Mouse (Mus musculus) embryo, embryonic 11 days (tissue): ENCODE results near the gene Fgd5.
"Not testable (repeated sequence)": the region's sequence is repeated elsewhere in the genome, so short reads cannot be mapped to it uniquely, and the experiment has no call there.

ENCODE experiments used
- DNase-seq: peaks from one replicate; pipeline ENCODE4 v3.0.0-alpha.2; 2015

Fgd5 gene

GRCm38 (mm10) chr6:91978371-91979300, at the start of gene Fgd5:
Fgd5 (plus strand) TSS chr6:91978878.
- DNase-seq = peak; percentile 82

GRCm38 (mm10) chr6:91931231-91931630, 47.4 kb upstream of the Fgd5 start:
- DNase-seq = no peak

GRCm38 (mm10) chr6:91938491-91938890, 40.2 kb upstream of the Fgd5 start:
- DNase-seq = peak; percentile 27

- DNase-seq = no peak
Measured at GRCm38 (mm10) chr6:91948426-91948825, 30.3 kb upstream of the Fgd5 start.

- DNase-seq = not testable (repeated sequence)
Measured at GRCm38 (mm10) chr6:91958015-91958414, 20.7 kb upstream of the Fgd5 start.

GRCm38 (mm10) chr6:91960028-91960811, 18.5 kb upstream of the Fgd5 start:
- DNase-seq = peak; percentile 28

GRCm38 (mm10) chr6:91963429-91963828, 15.2 kb upstream of the Fgd5 start:
- peak; percentile 46 for DNase-seq

GRCm38 (mm10) chr6:91965060-91965459, 13.6 kb upstream of the Fgd5 start:
- DNase-seq = no peak

GRCm38 (mm10) chr6:91966006-91966405, 12.7 kb upstream of the Fgd5 start:
- no peak for DNase-seq

- peak; percentile 56 for DNase-seq
Measured at GRCm38 (mm10) chr6:91972201-91972646, 6.5 kb upstream of the Fgd5 start.

GRCm38 (mm10) chr6:91973972-91974371, 4.7 kb upstream of the Fgd5 start:
- DNase-seq = no peak

- DNase-seq = no peak
Measured at GRCm38 (mm10) chr6:91979301-91979996, 771 bp downstream of the Fgd5 start.

GRCm38 (mm10) chr6:91980011-91980410, 1.3 kb downstream of the Fgd5 start:
- no peak for DNase-seq

GRCm38 (mm10) chr6:91990101-91990500, 11.4 kb downstream of the Fgd5 start:
- no peak for DNase-seq

- no peak for DNase-seq
Measured at GRCm38 (mm10) chr6:91992823-91993222, 14.1 kb downstream of the Fgd5 start.

GRCm38 (mm10) chr6:91993795-91994505, 15.3 kb downstream of the Fgd5 start:
- no peak for DNase-seq

GRCm38 (mm10) chr6:91996072-91996471, 17.4 kb downstream of the Fgd5 start:
- no peak for DNase-seq

GRCm38 (mm10) chr6:92002558-92003285, 24.0 kb downstream of the Fgd5 start:
- DNase-seq = no peak

- no peak for DNase-seq
Measured at GRCm38 (mm10) chr6:92003646-92004045, 25.0 kb downstream of the Fgd5 start.

GRCm38 (mm10) chr6:92004137-92004805, 25.6 kb downstream of the Fgd5 start:
- peak; percentile 61 for DNase-seq

GRCm38 (mm10) chr6:92004806-92005205, 26.1 kb downstream of the Fgd5 start:
- no peak for DNase-seq
